Mouse (Mus musculus) MEL (cell line): ENCODE data around the gene Il6ra.

Experiments
- CTCF ChIP-seq, 3 experiments: IDR thresholded peaks in 2 of 3; conservative IDR thresholded peaks in 1 of 3; 2 replicates each; pipeline ENCODE4 v1.5.1; 2011 to 2012; ENCODE audit warnings: low read length in 3 of 3, low read depth in 2 of 3, mild to moderate bottlenecking in 2 of 3, improper control_type of control experiment in 1 of 3, inconsistent platforms in 1 of 3, mixed read lengths in 1 of 3, moderate library complexity in 1 of 3; ENCODE audit not compliant: control insufficient read depth in 1 of 3, insufficient read depth in 1 of 3, poor library complexity in 1 of 3, severe bottlenecking in 1 of 3
- EP300 ChIP-seq, 2 experiments: IDR thresholded peaks; 2 replicates each; pipeline ENCODE4 v1.6.1; 2011; ENCODE audit warnings: improper control_type of control experiment in 2 of 2, low read length in 2 of 2, low read depth in 1 of 2, mild to moderate bottlenecking in 1 of 2
- JUND ChIP-seq: IDR thresholded peaks from 2 replicates; pipeline ENCODE4 v1.6.1; 2011; ENCODE audit warnings: low read depth, mild to moderate bottlenecking, improper control_type of control experiment, low read length
- MAZ ChIP-seq: IDR thresholded peaks from 2 replicates; pipeline ENCODE4 v1.6.1; 2012; ENCODE audit warnings: low read depth, mild to moderate bottlenecking, inconsistent platforms, low read length, improper control_type of control experiment
- MYB ChIP-seq: IDR thresholded peaks from 2 replicates; pipeline ENCODE4 v1.6.1; 2011; ENCODE audit warnings: mild to moderate bottlenecking, low read depth, low read length, improper control_type of control experiment
- MYC ChIP-seq: IDR thresholded peaks from 2 replicates; pipeline ENCODE4 v1.6.1; 2011; ENCODE audit warnings: low read depth, mild to moderate bottlenecking, low read length, improper control_type of control experiment, moderate library complexity
- POLR2A ChIP-seq, 2 experiments: IDR thresholded peaks; 2 replicates each; pipeline ENCODE4 v1.6.1; 2011 to 2012; ENCODE audit warnings: low read length in 2 of 2, mild to moderate bottlenecking in 2 of 2, control low read depth in 1 of 2, improper control_type of control experiment in 1 of 2, low read depth in 1 of 2, moderate library complexity in 1 of 2; ENCODE audit not compliant: control insufficient read depth in 1 of 2, insufficient read depth in 1 of 2, poor library complexity in 1 of 2
- RCOR1 ChIP-seq: IDR thresholded peaks from 2 replicates; pipeline ENCODE4 v1.6.1; 2012; ENCODE audit warnings: low read depth, mild to moderate bottlenecking, inconsistent platforms, low read length, improper control_type of control experiment
- USF1 ChIP-seq: IDR thresholded peaks from 2 replicates; pipeline ENCODE4 v1.6.1; 2014; ENCODE audit warnings: low read depth, mild to moderate bottlenecking, inconsistent platforms, low read length, improper control_type of control experiment, moderate library complexity

- TF ChIP-seq MAZ (no peak), CTCF (IDR thresholded peaks at IDR 0.05 in 2 of 3, conservative IDR thresholded peaks at IDR 0.05 in 1 of 3; ENCODE audit: control insufficient read depth in 1 of 3, insufficient read depth in 1 of 3, low read depth in 2 of 3, low read length in 3 of 3, poor library complexity in 1 of 3, severe bottlenecking in 1 of 3) (no peak), MYC (no peak), MYB (no peak), USF1 (no peak), EP300 (IDR thresholded peaks at IDR 0.05; ENCODE audit: low read depth in 1 of 2, low read length in 2 of 2) (no peak), POLR2A (IDR thresholded peaks at IDR 0.05; ENCODE audit: control insufficient read depth in 1 of 2, insufficient read depth in 1 of 2, low read depth in 1 of 2, low read length in 2 of 2, poor library complexity in 1 of 2) (no peak), JUND (no peak), RCOR1 (no peak)
Observed at GRCm38 (mm10) chr3:89861070-89861469, 51.9 kb downstream of the Il6ra start.
